27 mouse cellular contexts compared by ENCODE assay signal in the genomic region with DNA sequence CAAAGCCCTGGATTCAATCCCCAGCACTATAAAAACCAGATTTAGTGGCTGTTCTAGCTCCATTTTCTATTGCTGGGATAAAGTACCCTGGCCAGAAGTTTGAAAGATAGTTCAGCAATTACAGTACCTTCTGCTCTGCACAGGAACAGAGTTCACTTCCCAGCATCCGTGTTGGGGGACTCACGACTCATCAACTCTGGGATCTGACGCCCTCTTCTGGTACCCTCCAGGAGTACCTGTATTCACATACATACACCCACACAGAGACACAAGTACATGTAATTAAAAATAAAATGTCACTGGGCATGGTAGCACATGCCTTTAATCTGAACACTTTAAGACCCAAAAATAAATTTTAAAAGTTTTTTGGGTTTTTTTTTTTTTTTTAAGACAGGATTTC. TPM values are rescaled to one million over a fixed set of nuclear protein-coding genes. Genes with fewer than 3 reads are reported as not detected.
"Had no signal": no experiment of that assay in that cellular context is flagged by ENCODE, and none has a peak within 500 bp of the region (broad histone marks: within the 10 kb centered on the region; RNA-seq: fewer than 3 reads in every experiment).

No protein-coding gene starts in this region.

- H3K27me3 ChIP-seq: limb, embryonic 13.5 days; midbrain, embryonic 12.5 days; midbrain, embryonic 15.5 days; neural tube, embryonic 12.5 days; neural tube, embryonic 15.5 days had no signal

- H3K9ac ChIP-seq: limb, embryonic 13.5 days; liver, embryonic 14.5 days; liver, postnatal 0 days; lung, embryonic 14.5 days; midbrain, embryonic 12.5 days; midbrain, embryonic 15.5 days; neural tube, embryonic 12.5 days; neural tube, embryonic 15.5 days had no signal

- H3K36me3 ChIP-seq: limb, embryonic 10.5 days had no signal

- DNase-seq: kidney, adult 18-20 months; kidney, adult 9 months; kidney, postnatal 25 days; layer of hippocampus, adult 9-11 months; liver; liver, postnatal 0 days; lung, embryonic 14.5 days; right cerebral cortex, adult 18-20 months; right cerebral cortex, postnatal 14 days; right cerebral cortex, postnatal 4 days; thymus, adult 18-20 months; thymus, postnatal 36 days had no signal

- H3K4me1 ChIP-seq: limb, embryonic 10.5 days; limb, embryonic 13.5 days had no signal

- H3K4me3 ChIP-seq: limb, embryonic 10.5 days; limb, embryonic 13.5 days; midbrain, embryonic 12.5 days; midbrain, embryonic 15.5 days; neural tube, embryonic 12.5 days; neural tube, embryonic 15.5 days had no signal

- H3K4me2 ChIP-seq: limb, embryonic 13.5 days; lung, embryonic 14.5 days; midbrain, embryonic 12.5 days; midbrain, embryonic 15.5 days; neural tube, embryonic 12.5 days; neural tube, embryonic 15.5 days had no signal

- H3K9me3 ChIP-seq: limb, embryonic 10.5 days; limb, embryonic 13.5 days; midbrain, embryonic 12.5 days; midbrain, embryonic 15.5 days; neural tube, embryonic 12.5 days; neural tube, embryonic 15.5 days had no signal

- ATAC-seq: liver, postnatal 0 days; lung, postnatal 0 days; midbrain, embryonic 15.5 days had no signal

- H3K27ac ChIP-seq: limb, embryonic 10.5 days; limb, embryonic 13.5 days; liver, embryonic 14.5 days; macrophage; midbrain, embryonic 12.5 days; midbrain, embryonic 15.5 days; neural tube, embryonic 12.5 days; neural tube, embryonic 15.5 days; stomach, postnatal 0 days had no signal

RNA-seq across cellular contexts. Expression of a gene that starts 38.6 kb away (rescaled TPM):
- total RNA-seq: layer of hippocampus, postnatal 25 days; left cerebral cortex, postnatal 25 days; megakaryocyte, adult 5-6 weeks had no signal
- polyA plus RNA-seq: kidney, embryonic 16.5 days; limb, embryonic 10.5 days; limb, embryonic 13.5 days; lung, embryonic 14.5 days; lung, postnatal 0 days; macrophage; midbrain, embryonic 12.5 days; midbrain, embryonic 15.5 days; neural tube, embryonic 12.5 days; neural tube, embryonic 15.5 days; stomach, embryonic 14.5 days; stomach, postnatal 0 days had no signal

RNA-seq across cellular contexts. Expression of a gene that starts 54.1 kb away (rescaled TPM):
- total RNA-seq: layer of hippocampus, postnatal 25 days; left cerebral cortex, postnatal 25 days; megakaryocyte, adult 5-6 weeks had no signal
- polyA plus RNA-seq: macrophage; neural tube, embryonic 15.5 days had no signal
